In genomic region chr12:33427293-33427692, GRCm38 (mm10) we compare ENCODE assay signal across 31 mouse cellular contexts. TPM values are rescaled to one million over a fixed set of nuclear protein-coding genes. Genes with fewer than 3 reads are reported as not detected.
A peak's percentile ranks its signal among the peaks of the same experiment; 100 is the strongest.
DNase-seq lines count a peak whose midpoint lies in the region; ATAC-seq lines count a peak whose summit lies in the region.
"Had no signal": no experiment of that assay in that cellular context is flagged by ENCODE, and none has a peak within 500 bp of the region (broad histone marks: within the 10 kb centered on the region; RNA-seq: fewer than 3 reads in every experiment).

No protein-coding gene starts in this region.

- H3K36me3 ChIP-seq in heart, embryonic 11.5 days (ENCODE audit: control insufficient read depth, insufficient read depth, low read length), result no peaks in the 10 kb centered on the region
- H3K36me3 ChIP-seq in midbrain, embryonic 13.5 days, result no peaks in the 10 kb centered on the region
- H3K36me3 ChIP-seq: embryonic facial prominence, embryonic 10.5 days; embryonic facial prominence, embryonic 13.5 days; G1E; heart, embryonic 13.5 days had no signal

- no peak for ATAC-seq in heart, embryonic 11.5 days (replicated peaks; ENCODE audit: insufficient number of reproducible peaks, low FRiP score, low TSS enrichment)
- ATAC-seq in midbrain, embryonic 13.5 days, result no peak
- ATAC-seq: activated CD4-positive, CD25-positive, alpha-beta regulatory T cell, adult 4 months; forebrain, embryonic 13.5 days; forebrain, embryonic 16.5 days; hindbrain, postnatal 0 days; inflammation-experienced regulatory T-cells, adult 6 months; intestine, embryonic 16.5 days; Patski had no signal

- 34% methylated on average over 3 of the region's 3 CpGs for WGBS in heart, embryonic 11.5 days (ENCODE audit: insufficient replicate concordance)
- 36% methylated on average over 3 of the region's 3 CpGs for WGBS in midbrain, embryonic 13.5 days

- H3K27ac ChIP-seq in heart, embryonic 11.5 days (ENCODE audit: low read depth, low read length), result no peak overlapping the region
- H3K27ac ChIP-seq in midbrain, embryonic 13.5 days, result no peak overlapping the region
- H3K27ac ChIP-seq: embryonic facial prominence, embryonic 10.5 days; embryonic facial prominence, embryonic 13.5 days; forebrain, embryonic 13.5 days; heart, embryonic 13.5 days; hindbrain, embryonic 14.5 days; hindbrain, postnatal 0 days had no signal

- no peak overlapping the region for H3K4me3 ChIP-seq in heart, embryonic 11.5 days (ENCODE audit: low read depth, low read length)
- H3K4me3 ChIP-seq in midbrain, embryonic 13.5 days (replicated peaks), result no peak overlapping the region
- H3K4me3 ChIP-seq: embryonic facial prominence, embryonic 10.5 days; embryonic facial prominence, embryonic 13.5 days; erythroblast, embryonic 14.5 days; forebrain, embryonic 13.5 days; heart, embryonic 13.5 days had no signal

- DNase-seq in heart, adult 11 months, result peak; percentile 51
- peak; percentile 85 for DNase-seq in ES-CJ7 (ENCODE audit: low read depth, low spot score)
- peak; percentile 79 for DNase-seq in ZHBTc4 (ENCODE audit: low read depth, low spot score)
- DNase-seq in layer of hippocampus, adult 9-10 months (ENCODE audit: low spot score), result no peak
- DNase-seq: adrenal gland, postnatal 10 days; B cell, adult 2 months; cerebellum, adult 11-12 months; cerebellum, adult 8-10 months; cerebellum, postnatal 36 days; embryo, embryonic 11 days; gastrocnemius, postnatal 14 days; heart, adult 18-20 months; heart, postnatal 14 days; heart, postnatal 4 days; kidney, adult 18-20 months had no signal

- no peak overlapping the region for H3K9ac ChIP-seq in heart, embryonic 11.5 days (ENCODE audit: low read depth, low read length)
- H3K9ac ChIP-seq in midbrain, embryonic 13.5 days (replicated peaks), result no peak overlapping the region
- H3K9ac ChIP-seq: embryonic facial prominence, embryonic 13.5 days; forebrain, embryonic 13.5 days; heart, embryonic 13.5 days; hindbrain, embryonic 14.5 days had no signal

- H3K9me3 ChIP-seq in heart, embryonic 11.5 days (replicated peaks; ENCODE audit: control insufficient read depth, low read length), result no peaks in the 10 kb centered on the region
- H3K9me3 ChIP-seq in midbrain, embryonic 13.5 days, result no peaks in the 10 kb centered on the region
- H3K9me3 ChIP-seq: embryonic facial prominence, embryonic 10.5 days; embryonic facial prominence, embryonic 13.5 days; forebrain, embryonic 13.5 days; G1E; heart, embryonic 13.5 days had no signal

- H3K27me3 ChIP-seq in heart, embryonic 11.5 days (ENCODE audit: control insufficient read depth, insufficient read depth, low read length), result no peaks in the 10 kb centered on the region
- H3K27me3 ChIP-seq in midbrain, embryonic 13.5 days, result 0 out of 2 replicates have a peak, but pooled peaks cover 5% of the 10 kb centered on the region
- H3K27me3 ChIP-seq: Patski had no signal

- H3K4me2 ChIP-seq in heart, embryonic 11.5 days, result no peak overlapping the region
- no peak overlapping the region for H3K4me2 ChIP-seq in midbrain, embryonic 13.5 days (replicated peaks)
- H3K4me2 ChIP-seq: embryonic facial prominence, embryonic 13.5 days; forebrain, embryonic 13.5 days; heart, embryonic 13.5 days; hindbrain, embryonic 14.5 days had no signal

- peaks cover 3% of the 10 kb centered on the region for H3K4me1 ChIP-seq in heart, embryonic 11.5 days (ENCODE audit: control insufficient read depth, insufficient read depth, low read length)
- H3K4me1 ChIP-seq in midbrain, embryonic 13.5 days (replicated peaks), result peaks cover 8% of the 10 kb centered on the region

RNA-seq across cellular contexts. Expression of gene Twistnb, which starts 2.1 kb away (rescaled TPM):
- 31.4 and 36.6 TPM in 2 replicates for polyA plus RNA-seq in heart, embryonic 11.5 days (2014; fragmentation: Nextera tagmentation; extraction: Ambion mirVana)
- 46.7 and 48.1 TPM in 2 replicates for polyA plus RNA-seq in midbrain, embryonic 13.5 days (2015; fragmentation: Nextera tagmentation; extraction: Ambion mirVana)

RNA-seq across cellular contexts. Expression of gene Efcab10, which starts 32.6 kb away (rescaled TPM):
- not detected in 2 replicates for polyA plus RNA-seq in heart, embryonic 11.5 days (2014; fragmentation: Nextera tagmentation; extraction: Ambion mirVana)
- 2.7 and 3.1 TPM in 2 replicates for polyA plus RNA-seq in midbrain, embryonic 13.5 days (2015; fragmentation: Nextera tagmentation; extraction: Ambion mirVana)
- polyA plus RNA-seq: activated CD4-positive, CD25-positive, alpha-beta regulatory T cell, adult 4 months; erythroblast, embryonic 14.5 days; G1E; heart, embryonic 13.5 days; heart, embryonic 16.5 days; inflammation-experienced regulatory T-cells, adult 6 months; intestine, embryonic 16.5 days; Patski had no signal
